Mouse (Mus musculus) ES-E14 (cell line): ENCODE results near the gene Adamtsl3.

Source experiments
- HCFC1 ChIP-seq: IDR thresholded peaks from 2 replicates; pipeline ENCODE4 v1.6.1; 2012; ENCODE audit warnings: low read length, inconsistent platforms, borderline replicate concordance; ENCODE audit not compliant: insufficient read depth
- MAFK ChIP-seq: IDR thresholded peaks from 2 replicates; pipeline ENCODE4 v1.6.1; 2014; ENCODE audit warnings: mild to moderate bottlenecking, low read depth, low read length, inconsistent platforms; ENCODE audit not compliant: insufficient read depth
- ZC3H11A ChIP-seq: IDR thresholded peaks from 2 replicates; pipeline ENCODE4 v1.6.1; 2012; ENCODE audit warnings: low read depth, mild to moderate bottlenecking, inconsistent platforms, low read length, borderline replicate concordance
- ZNF384 ChIP-seq: IDR thresholded peaks from 2 replicates; pipeline ENCODE4 v1.6.1; 2012; ENCODE audit warnings: low read depth, low read length, inconsistent platforms

DNA sequence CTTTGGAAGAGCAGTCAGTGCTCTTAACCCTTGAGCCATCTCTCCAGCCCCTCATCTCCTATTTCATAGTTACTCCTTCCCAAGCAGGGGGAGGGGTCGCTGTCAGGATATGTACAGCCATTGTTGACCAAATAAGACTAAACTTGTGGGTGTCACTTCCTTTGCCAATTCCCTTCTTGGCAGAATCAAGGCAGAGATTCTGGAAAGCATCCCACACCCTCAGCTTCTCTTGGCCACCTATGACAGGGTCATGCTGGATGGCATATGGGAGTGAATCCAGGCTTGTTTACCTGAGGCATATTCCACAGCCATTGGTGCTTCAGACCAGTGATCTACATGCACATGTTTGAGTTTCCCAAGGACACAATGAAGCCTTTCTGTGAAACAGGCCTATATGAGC, 42.8 kb downstream of the Adamtsl3 start:
- TF ChIP-seq ZNF384 (no peak), HCFC1 (no peak), MAFK (no peak), ZC3H11A (no peak)
